In genomic region chr2:158917398-158917797, GRCm38 (mm10) we compare ENCODE assay signal across 14 mouse cellular contexts.
A peak's percentile ranks its signal among the peaks of the same experiment; 100 is the strongest.
DNase-seq lines count a peak whose midpoint lies in the region; ATAC-seq lines count a peak whose summit lies in the region.
"Had no signal": no experiment of that assay in that cellular context is flagged by ENCODE, and none has a peak within 500 bp of the region (broad histone marks: within the 10 kb centered on the region; RNA-seq: fewer than 3 reads in every experiment).

No protein-coding gene starts in this region.

- DNase-seq in heart, adult 11 months: peak; percentile 97
- DNase-seq in ovary, adult 18-20 months (ENCODE audit: low spot score): peak; percentile 21
- no peak for DNase-seq in ovary, postnatal 36 days (ENCODE audit: low spot score)
- peak; percentile 15 to 42 for DNase-seq in heart, postnatal 36 days
- DNase-seq in natural killer cell, adult 2 months (ENCODE audit: low spot score in 2 of 2): no peak
- DNase-seq in forebrain, embryonic 10.5 days (ENCODE audit: extremely low spot score, low spot score): no peak

- H3K4me1 ChIP-seq in heart, embryonic 11.5 days (ENCODE audit: control insufficient read depth, insufficient read depth, low read length): no peaks in the 10 kb centered on the region
- peaks cover 6% of the 10 kb centered on the region; the same call in 1 of the 2 replicates for H3K4me1 ChIP-seq in forebrain, embryonic 10.5 days
- H3K4me1 ChIP-seq: limb, embryonic 10.5 days had no signal

- H3K27ac ChIP-seq in heart, embryonic 11.5 days (ENCODE audit: low read depth, low read length): no peak overlapping the region
- H3K27ac ChIP-seq in forebrain, embryonic 10.5 days: no peak overlapping the region
- H3K27ac ChIP-seq: hindbrain, embryonic 10.5 days; limb, embryonic 10.5 days; liver, embryonic 14.5 days; stomach, postnatal 0 days had no signal

- H3K27me3 ChIP-seq in heart, embryonic 11.5 days (ENCODE audit: control insufficient read depth, insufficient read depth, low read length): no peaks in the 10 kb centered on the region; the same call in 1 of the 2 replicates
- no peaks in the 10 kb centered on the region for H3K27me3 ChIP-seq in forebrain, embryonic 10.5 days (ENCODE audit: poor library complexity, severe bottlenecking)
- H3K27me3 ChIP-seq: CH12.LX had no signal

- no peak overlapping the region for H3K9ac ChIP-seq in heart, embryonic 11.5 days (ENCODE audit: low read depth, low read length)
- H3K9ac ChIP-seq: liver, embryonic 14.5 days had no signal

- H3K36me3 ChIP-seq in heart, embryonic 11.5 days (ENCODE audit: control insufficient read depth, insufficient read depth, low read length): no peaks in the 10 kb centered on the region
- no peaks in the 10 kb centered on the region for H3K36me3 ChIP-seq in forebrain, embryonic 10.5 days (replicated peaks)
- H3K36me3 ChIP-seq: hindbrain, embryonic 10.5 days; limb, embryonic 10.5 days had no signal

- ATAC-seq in heart, embryonic 11.5 days (replicated peaks; ENCODE audit: insufficient number of reproducible peaks, low FRiP score, low TSS enrichment): no peak
- ATAC-seq: intestine, postnatal 0 days had no signal

- no peak overlapping the region for H3K4me3 ChIP-seq in heart, embryonic 11.5 days (ENCODE audit: low read depth, low read length)
- no peak overlapping the region for H3K4me3 ChIP-seq in forebrain, embryonic 10.5 days
- H3K4me3 ChIP-seq: erythroblast, embryonic 14.5 days; hindbrain, embryonic 10.5 days; limb, embryonic 10.5 days had no signal

- H3K4me2 ChIP-seq in heart, embryonic 11.5 days: no peak overlapping the region

- H3K9me3 ChIP-seq in heart, embryonic 11.5 days (replicated peaks; ENCODE audit: control insufficient read depth, low read length): no peaks in the 10 kb centered on the region
- no peaks in the 10 kb centered on the region for H3K9me3 ChIP-seq in forebrain, embryonic 10.5 days
- H3K9me3 ChIP-seq: hindbrain, embryonic 10.5 days; limb, embryonic 10.5 days had no signal

- intact Hi-C loops in heart, postnatal 36 days (cut with DNase I): no loop called here

- 33% methylated on average over 6 of the region's 6 CpGs for whole genome bisulfite sequencing in heart, embryonic 11.5 days (ENCODE audit: insufficient replicate concordance)
- WGBS in forebrain, embryonic 10.5 days: 71% methylated on average over 6 of the region's 6 CpGs

Comparison
In these comparisons a context has a peak if more than half of its experiments do, and no peak if none do; other contexts are left out.
1. DNase-seq: peak in heart, adult 11 months (single experiment), ovary, adult 18-20 months (single experiment) and heart, postnatal 36 days (2 of 2); none in ovary, postnatal 36 days (single experiment), natural killer cell, adult 2 months (0 of 2) and forebrain, embryonic 10.5 days (single experiment).